Mouse (Mus musculus) heart, adult 2 months (tissue): ENCODE results near the gene Smndc1. TPM values are rescaled to one million over a fixed set of nuclear protein-coding genes. Genes with fewer than 3 reads are reported as not detected.

Experiments
- DNase-seq, 2 experiments: peaks; one replicate each; pipeline ENCODE4 v3.0.0; 2021
- H3K27ac ChIP-seq: fragments of 200-600 bp; 2 replicates; pipeline ENCODE4 v1.8.1; 2022
- H3K27me3 ChIP-seq: fragments of 200-500 bp; 2 replicates; pipeline ENCODE4 v1.6.1; 2012; ENCODE audit warnings: mild to moderate bottlenecking, low read length, inconsistent platforms, mixed read lengths; ENCODE audit not compliant: control insufficient read depth, insufficient read depth
- H3K36me3 ChIP-seq: fragments of 200-500 bp; 2 replicates; pipeline ENCODE4 v1.6.1; 2012; ENCODE audit warnings: low read length, inconsistent platforms; ENCODE audit not compliant: control insufficient read depth, insufficient read depth
- H3K4me1 ChIP-seq: fragments of 200-500 bp; 2 replicates; pipeline ENCODE4 v1.6.1; 2011; ENCODE audit warnings: low read length; ENCODE audit not compliant: control insufficient read depth, insufficient read depth
- H3K4me3 ChIP-seq: fragments of 200-600 bp; 2 replicates; pipeline ENCODE4 v1.8.1; 2022
- H3K79me2 ChIP-seq: fragments of 200-500 bp; replicated peaks from 2 replicates; pipeline ENCODE4 v1.6.1; 2012; ENCODE audit warnings: mild to moderate bottlenecking, inconsistent platforms, low read length, moderate library complexity, mixed read lengths; ENCODE audit not compliant: control insufficient read depth, insufficient read depth
- H3K9ac ChIP-seq: fragments of 200-500 bp; 2 replicates; pipeline ENCODE4 v1.6.1; 2012; ENCODE audit warnings: low read depth, mild to moderate bottlenecking, control low read depth, inconsistent platforms, low read length, mixed read lengths
- CTCF ChIP-seq: fragments of 200-600 bp; IDR thresholded peaks from 2 replicates; pipeline ENCODE4 v1.8.1; 2022; ENCODE audit warnings: antibody characterized with exemption, mild to moderate bottlenecking, moderate library complexity
- EP300 ChIP-seq: fragments of 200-500 bp; IDR thresholded peaks from 2 replicates; pipeline ENCODE4 v1.6.1; 2011; ENCODE audit warnings: low read depth, low read length, control low read depth; ENCODE audit not compliant: insufficient read depth
- POLR2A ChIP-seq: fragments of 200-500 bp; IDR thresholded peaks from 2 replicates; pipeline ENCODE4 v1.6.1; 2011; ENCODE audit warnings: mild to moderate bottlenecking, low read depth, low read length, control low read depth; ENCODE audit not compliant: insufficient read depth
- WGBS: fragments of 180-500 bp; shearing (Covaris S2); methylation state at CpG from one replicate; pipeline ENCODE4 v1.1.7; 2018; 5-methylcytosine and 5-hydroxymethylcytosine counted together
- intact Hi-C: fragments of 180-260 bp; cut with DNase I; formaldehyde crosslinking; loops from one replicate; pipeline ENCODE4 v1.15.1; 2025
- polyA plus RNA-seq: library from polyadenylated mRNA; depleted of rRNA; stranded (reverse); fragments of >200 nt; gene quantifications from 2 replicates; pipeline ENCODE4 v1.2.3, GENCODE M21; 2012
- total RNA-seq, 2 experiments: library from RNA; stranded (reverse); gene quantifications; 2 replicates each; pipeline ENCODE4 v1.2.3; 2021

Gene Smndc1
- total and polyA plus RNA-seq, 3 experiments: 6.2 to 35.5 (median 32.7) TPM

DNA sequence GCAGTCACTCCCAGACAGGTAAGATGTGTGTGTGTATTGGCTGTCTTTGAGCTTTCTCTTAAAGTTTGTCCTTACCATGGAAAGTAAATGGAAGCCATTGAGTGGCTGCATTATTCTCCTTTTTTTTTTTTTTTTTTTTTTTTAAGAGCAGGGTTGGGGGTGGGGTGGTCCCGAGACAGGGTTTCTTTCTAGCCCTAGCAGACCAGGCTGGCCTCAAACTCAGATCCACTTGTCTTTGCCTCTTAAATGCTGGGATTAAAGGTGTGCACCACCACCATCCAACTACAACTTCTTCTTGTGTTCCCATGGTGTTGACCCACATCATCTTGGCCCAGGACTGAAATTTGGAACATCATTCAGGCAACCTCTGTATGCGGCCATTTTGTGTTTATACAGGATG lies 16.8 kb downstream of the Smndc1 start:
- Histone ChIP-seq H3K4me3 (no peak overlapping the region), H3K36me3 (no peaks in the 10 kb centered on the region; the same call in 1 of the 2 replicates), H3K27ac (no peak overlapping the region), H3K79me2 (no peaks in the 10 kb centered on the region; the same call in 1 of the 2 replicates), H3K4me1 (no peaks in the 10 kb centered on the region; the same call in 1 of the 2 replicates), H3K9ac (no peak overlapping the region), H3K27me3 (no peaks in the 10 kb centered on the region)
- no peak for TF ChIP-seq CTCF
- intact Hi-C loops: loop anchor here (1.0 to 10.0 kb wide), 2 partner anchors 64 to 229 kb away; partner anchors contain the start of gene Add3
- DNase-seq: no peak
- WGBS: 94% methylated on average over 2 of the region's 2 CpGs

DNA sequence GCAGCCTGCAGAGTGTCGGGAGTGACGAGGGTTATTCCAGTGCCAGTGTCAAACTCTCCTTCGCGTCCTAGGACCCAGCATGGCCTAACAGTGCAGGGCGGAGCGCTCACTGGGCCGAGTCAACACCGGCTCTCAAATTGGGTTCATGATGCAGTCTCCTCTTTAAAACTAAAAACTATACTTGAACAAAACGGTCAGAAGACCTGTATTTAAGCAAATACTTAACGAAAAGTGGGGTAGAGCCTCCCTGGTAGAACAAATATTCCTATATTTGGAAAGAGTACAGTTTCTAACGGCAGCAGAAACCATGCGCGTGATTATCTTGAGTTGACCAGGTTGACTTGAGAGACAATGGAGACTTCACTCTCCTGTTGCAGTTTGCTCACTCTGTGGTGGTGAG lies 18.7 kb downstream of the Smndc1 start, which contains the start of gene Gm10197:
Gm10197 (minus strand) TSS at position 101 of the 400 bp plus-strand sequence.
- Histone ChIP-seq H3K4me3 (no peak within 1 kb of the TSS), H3K27me3 (no peaks in the 10 kb centered on the region), H3K4me1 (no peaks in the 10 kb centered on the region; the same call in 1 of the 2 replicates), H3K27ac (no peak within 1 kb of the TSS), H3K36me3 (no peaks in the 10 kb centered on the region), H3K79me2 (no peaks in the 10 kb centered on the region; the same call in 1 of the 2 replicates), H3K9ac (no peak within 1 kb of the TSS)
- no peak for DNase-seq
- WGBS: 80% methylated on average over 13 of the region's 13 CpGs
- intact Hi-C loops: loop anchor here (10.0 kb wide), 1 partner anchor 227 kb away; the partner anchor contains the start of gene Add3
- TF ChIP-seq EP300: no peak
- TF ChIP-seq CTCF: no peak
- TF ChIP-seq POLR2A: no peak

DNA sequence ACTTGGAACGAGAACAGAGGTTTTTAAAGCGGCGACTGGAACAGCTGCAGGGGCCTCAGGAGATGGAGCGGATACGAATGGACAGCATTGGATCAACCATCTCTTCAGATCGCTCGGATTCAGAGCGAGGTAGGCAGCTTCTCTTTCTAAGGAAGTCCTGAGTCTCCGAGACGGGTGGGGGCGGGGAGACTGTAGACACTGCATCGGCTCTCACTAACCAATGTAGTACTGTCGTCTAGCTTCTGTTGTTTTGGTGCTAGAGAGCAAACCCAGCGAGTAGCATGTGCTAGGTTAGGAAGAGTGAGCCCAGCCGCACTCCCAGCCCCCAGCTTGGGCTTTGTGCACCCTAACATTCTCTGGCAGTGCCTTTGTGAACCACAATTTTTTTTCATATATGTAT lies 20.1 kb downstream of the Smndc1 start:
- Histone ChIP-seq H3K27ac (no peak overlapping the region), H3K36me3 (peaks cover 4% of the 10 kb centered on the region), H3K79me2 (no peaks in the 10 kb centered on the region; the same call in 1 of the 2 replicates), H3K4me1 (peaks cover 5% of the 10 kb centered on the region), H3K27me3 (no peaks in the 10 kb centered on the region), H3K4me3 (no peak overlapping the region), H3K9ac (no peak overlapping the region)
- DNase-seq: no peak
- intact Hi-C loops: loop anchor here (10.0 kb wide), 1 partner anchor 225 kb away; the partner anchor contains the start of gene Add3
- TF ChIP-seq POLR2A (no peak), CTCF (no peak), EP300 (no peak)
- WGBS: 84% methylated on average over 15 of the region's 15 CpGs

DNA sequence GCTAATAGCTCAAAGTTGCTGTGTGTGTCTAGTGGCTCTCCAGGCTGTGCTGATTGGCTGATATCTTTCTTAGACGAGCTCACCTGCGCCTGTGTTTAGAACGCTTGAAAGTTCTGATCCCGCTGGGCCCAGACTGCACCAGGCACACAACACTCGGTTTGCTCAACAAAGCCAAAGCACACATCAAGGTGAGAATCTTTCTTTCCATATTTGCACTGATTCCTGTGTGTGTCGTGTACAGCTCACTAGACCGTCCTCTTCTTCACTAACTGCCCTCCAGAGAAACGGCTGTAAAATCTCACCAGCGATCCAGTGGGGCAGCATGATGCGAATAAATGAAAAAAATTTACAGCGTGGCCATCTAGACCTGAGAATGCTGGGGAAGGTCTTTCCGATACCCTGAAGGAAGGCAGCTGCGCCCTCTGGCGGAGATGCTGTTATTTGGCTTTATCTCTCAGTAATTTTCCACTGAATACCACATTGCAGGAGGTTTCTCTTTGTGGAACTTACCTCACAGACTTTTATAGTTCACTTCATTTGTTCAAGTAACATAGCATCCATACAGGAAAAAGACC lies 20.8 kb downstream of the Smndc1 start:
- no peaks in the 10 kb centered on the region; the same call in 1 of the 2 replicates for H3K79me2 ChIP-seq
- peaks cover 6% of the 10 kb centered on the region for H3K4me1 ChIP-seq
- no peak overlapping the region for H3K4me3 ChIP-seq
- H3K9ac ChIP-seq: no peak overlapping the region
- intact Hi-C loops: loop anchor here (1.0 to 10.0 kb wide), 5 partner anchors 39 to 362 kb away; partner anchors contain the start of genes Add3 and Mxi1
- H3K27ac ChIP-seq: no peak overlapping the region
- peaks cover 6% of the 10 kb centered on the region for H3K36me3 ChIP-seq
- H3K27me3 ChIP-seq: no peaks in the 10 kb centered on the region
- TF ChIP-seq CTCF (peak; percentile 94), POLR2A (no peak), EP300 (peak; percentile 73; the same call in 1 of the 2 replicates)
- peak; percentile 67 to 85 for DNase-seq
- 34% methylated on average over 14 of the region's 14 CpGs for WGBS

DNA sequence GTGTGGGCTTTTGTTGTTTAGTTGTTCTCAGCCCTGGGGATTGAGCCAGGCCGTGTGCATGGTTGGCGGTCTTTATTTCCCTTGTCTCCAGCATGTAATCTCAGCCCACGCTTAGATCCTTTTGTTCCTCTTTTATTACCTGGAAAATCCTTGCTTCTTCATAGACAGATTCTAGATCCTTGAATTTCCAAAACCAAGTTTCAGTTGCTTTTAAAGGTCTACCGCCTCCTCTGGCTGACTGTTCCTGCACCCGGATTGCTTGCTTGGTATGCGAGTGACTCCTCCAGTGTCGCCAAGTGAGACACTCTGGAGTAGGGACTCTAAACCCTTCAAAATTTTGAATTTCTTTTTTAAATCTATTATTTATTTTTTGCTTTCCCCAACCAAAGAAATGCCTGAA lies 23.5 kb downstream of the Smndc1 start:
- Histone ChIP-seq H3K4me1 (peaks cover 6% of the 10 kb centered on the region), H3K9ac (no peak overlapping the region), H3K79me2 (no peaks in the 10 kb centered on the region; the same call in 1 of the 2 replicates), H3K27ac (no peak overlapping the region), H3K27me3 (no peaks in the 10 kb centered on the region), H3K4me3 (no peak overlapping the region), H3K36me3 (peaks cover 8% of the 10 kb centered on the region)
- 84% methylated on average over 7 of the region's 7 CpGs for WGBS
- TF ChIP-seq CTCF (no peak), EP300 (no peak), POLR2A (no peak)
- intact Hi-C loops: loop anchor here (5.0 kb wide), 1 partner anchor 360 kb away; no protein-coding TSS in a partner anchor
- DNase-seq: peak in 1 of 2 experiments; percentile 1

DNA sequence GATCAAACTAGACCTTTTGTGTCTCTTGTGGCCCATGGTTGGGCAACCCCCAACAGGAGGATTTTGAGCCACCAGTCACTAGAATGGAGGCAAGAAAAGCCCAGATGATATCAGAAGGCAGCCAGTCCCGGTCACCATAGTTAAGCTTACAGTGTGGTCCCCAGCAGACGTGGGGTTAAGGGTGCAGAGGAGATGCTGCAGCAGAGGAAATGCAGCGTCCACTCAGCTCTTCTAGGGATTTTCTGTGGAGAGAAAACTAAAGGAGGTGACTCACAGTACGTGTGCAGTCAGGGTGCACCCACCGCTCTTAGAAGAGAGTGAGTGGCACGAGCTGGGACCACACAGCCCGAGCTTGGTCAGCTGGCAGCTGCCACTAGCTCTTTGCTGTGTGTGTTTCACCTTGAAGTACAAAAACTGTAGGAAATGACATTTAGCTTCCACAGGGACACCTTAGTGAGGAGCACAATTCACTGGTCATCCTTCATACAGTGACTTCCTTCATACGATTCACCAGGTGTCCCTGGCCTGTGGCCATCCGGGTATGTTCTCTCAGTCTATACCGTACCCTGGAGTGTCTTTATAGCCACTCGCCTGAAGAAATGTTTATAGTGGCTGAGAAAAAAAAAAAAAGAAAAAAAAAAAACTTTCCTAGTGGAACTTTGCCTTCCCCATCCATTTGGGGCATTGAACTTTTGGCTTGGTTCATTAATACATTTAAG lies 24.2 kb downstream of the Smndc1 start:
- Histone ChIP-seq H3K27ac (no peak overlapping the region), H3K9ac (no peak overlapping the region), H3K79me2 (no peaks in the 10 kb centered on the region; the same call in 1 of the 2 replicates), H3K36me3 (peaks cover 8% of the 10 kb centered on the region), H3K4me3 (no peak overlapping the region), H3K4me1 (peaks cover 6% of the 10 kb centered on the region), H3K27me3 (no peaks in the 10 kb centered on the region)
- peak in 1 of 2 experiments; percentile 3 for DNase-seq
- intact Hi-C loops: loop anchor here (5.0 kb wide), 1 partner anchor 359 kb away; no protein-coding TSS in a partner anchor
- no peak for TF ChIP-seq EP300
- no peak for TF ChIP-seq CTCF
- TF ChIP-seq POLR2A: no peak
- 75% methylated on average over 11 of the region's 11 CpGs for WGBS
